Mouse (Mus musculus) heart, postnatal 0 days (tissue): Measurements from ENCODE around the gene Ptpru.

ENCODE experiments used
- CTCF ChIP-seq: IDR thresholded peaks from 2 replicates; pipeline ENCODE4 v1.5.1; 2016; ENCODE audit warnings: antibody characterized with exemption, control low read depth, low read depth
- EP300 ChIP-seq: IDR thresholded peaks from 2 replicates; pipeline ENCODE4 v1.6.1; 2016; ENCODE audit warnings: antibody characterized with exemption, low read depth

GRCm38 (mm10) chr4:131849986-131850638, 12.0 kb upstream of the Ptpru start:
- TF ChIP-seq CTCF (no peak), EP300 (no peak)
